Mouse (Mus musculus): Measurements from ENCODE around the gene Fgd2. TPM values are rescaled to one million over a fixed set of nuclear protein-coding genes. Genes with fewer than 3 reads are reported as not detected.
"Not testable (repeated sequence)": the region's sequence is repeated elsewhere in the genome, so short reads cannot be mapped to it uniquely, and the experiment has no call there.

Fgd2 gene
- polyA plus RNA-seq, 1 experiment from 2014 or later: 4.9 TPM

DNA sequence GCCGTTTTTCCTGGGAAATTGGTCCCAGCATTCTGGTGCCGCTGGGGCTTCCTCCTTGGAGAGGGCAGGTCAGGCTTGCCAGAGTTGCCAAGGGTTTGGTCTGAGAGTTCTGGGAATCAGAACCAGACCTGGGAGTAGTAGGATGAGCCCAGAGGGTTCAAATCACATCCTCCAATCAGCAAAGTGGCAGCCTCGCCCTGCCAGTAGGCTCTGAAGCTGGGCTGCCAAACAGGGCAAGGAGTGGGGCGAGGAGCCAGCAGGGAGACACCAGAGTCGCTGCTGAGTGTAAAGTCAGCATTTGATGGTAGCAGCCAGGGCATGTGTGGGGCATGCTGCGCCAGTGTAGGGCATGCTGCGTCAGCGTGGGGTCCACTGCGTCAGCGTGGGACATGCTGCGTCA lies 28.3 kb downstream of the Fgd2 start:
- Histone ChIP-seq H3K27ac (ENCODE audit: low read length) (no peak overlapping the region), H3K36me3 (ENCODE audit: control insufficient read depth, insufficient read depth) (no peaks in the 10 kb centered on the region), H3K4me2 (ENCODE audit: low read depth, low read length) (no peak overlapping the region), H3K4me1 (ENCODE audit: control insufficient read depth, insufficient read depth, low read length) (peaks cover 9% of the 10 kb centered on the region), H3K4me3 (ENCODE audit: low read length) (no peak overlapping the region), H3K9ac (ENCODE audit: low read length) (no peak overlapping the region), H3K27me3 (ENCODE audit: control insufficient read depth, insufficient read depth, low read length) (no peaks in the 10 kb centered on the region), H3K9me3 (replicated peaks; ENCODE audit: control insufficient read depth, low read length) (no peaks in the 10 kb centered on the region)
- WGBS: 79% methylated on average over 11 of the region's 11 CpGs
- ATAC-seq (replicated peaks; ENCODE audit: extremely low read depth, insufficient read depth, low FRiP score): no peak

GRCm38 (mm10) chr17:29391280-29391679 lies 30.6 kb downstream of the Fgd2 start:
- no peak for ATAC-seq (replicated peaks; ENCODE audit: extremely low read depth, insufficient read depth, low FRiP score)
- Histone ChIP-seq H3K27me3 (ENCODE audit: control insufficient read depth, insufficient read depth, low read length) (no peaks in the 10 kb centered on the region), H3K4me1 (ENCODE audit: control insufficient read depth, insufficient read depth, low read length) (peaks cover 14% of the 10 kb centered on the region; the same call in 1 of the 2 replicates), H3K27ac (ENCODE audit: low read length) (no peak overlapping the region), H3K36me3 (ENCODE audit: control insufficient read depth, insufficient read depth) (no peaks in the 10 kb centered on the region), H3K4me3 (ENCODE audit: low read length) (no peak overlapping the region), H3K9ac (ENCODE audit: low read length) (no peak overlapping the region), H3K9me3 (replicated peaks; ENCODE audit: control insufficient read depth, low read length) (no peaks in the 10 kb centered on the region), H3K4me2 (ENCODE audit: low read depth, low read length) (no peak overlapping the region)
- 35% methylated on average over 8 of the region's 8 CpGs for WGBS

DNA sequence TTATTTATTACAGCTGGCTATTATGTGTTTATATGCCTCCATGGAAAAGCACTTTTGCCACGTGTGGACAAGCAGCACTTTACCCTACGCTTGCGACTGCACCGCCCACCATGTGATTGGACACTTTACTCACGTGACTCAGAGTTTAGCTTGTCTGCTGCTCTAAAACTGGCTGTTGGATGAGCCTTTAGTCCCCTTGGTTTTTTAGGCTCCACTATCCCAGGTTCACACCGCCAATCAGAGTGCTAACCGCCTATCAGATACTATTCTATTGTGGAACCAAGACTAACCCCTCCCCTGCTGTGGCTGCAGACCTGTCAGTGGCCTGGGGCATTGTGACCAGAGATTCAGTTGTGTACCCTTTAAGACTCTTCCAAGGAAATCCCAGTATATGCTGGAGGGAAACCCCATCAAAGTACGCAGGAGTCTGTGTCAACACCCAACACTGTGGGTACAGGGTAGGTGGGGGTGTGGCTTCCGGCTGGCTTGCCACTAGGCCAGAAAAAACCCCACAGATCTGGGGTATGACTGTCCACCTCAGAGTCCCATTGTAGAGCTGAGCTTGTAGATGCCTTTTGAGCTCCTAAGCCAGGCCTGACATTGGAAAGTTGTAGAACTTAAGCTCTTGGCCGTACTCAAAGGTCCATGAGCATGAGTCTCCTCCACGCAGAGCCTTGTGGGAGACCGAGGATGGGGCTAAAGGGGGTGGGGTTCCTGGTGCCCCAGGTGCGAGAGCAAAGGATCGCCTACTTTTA lies 32.8 kb downstream of the Fgd2 start:
- H3K27me3 ChIP-seq (ENCODE audit: control insufficient read depth, insufficient read depth, low read length): no peaks in the 10 kb centered on the region
- H3K4me2 ChIP-seq (ENCODE audit: low read depth, low read length): no peak overlapping the region
- no peaks in the 10 kb centered on the region for H3K9me3 ChIP-seq (replicated peaks; ENCODE audit: control insufficient read depth, low read length)
- 59% methylated on average over 14 of the region's 14 CpGs for WGBS
- ATAC-seq (replicated peaks; ENCODE audit: extremely low read depth, insufficient read depth, low FRiP score): no peak
- no peak overlapping the region for H3K27ac ChIP-seq (ENCODE audit: low read length)
- H3K9ac ChIP-seq (ENCODE audit: low read length): no peak overlapping the region
- H3K36me3 ChIP-seq (ENCODE audit: control insufficient read depth, insufficient read depth): no peaks in the 10 kb centered on the region
- H3K4me1 ChIP-seq (ENCODE audit: control insufficient read depth, insufficient read depth, low read length): peaks cover 31% of the 10 kb centered on the region
- H3K4me3 ChIP-seq (ENCODE audit: low read length): no peak overlapping the region

DNA sequence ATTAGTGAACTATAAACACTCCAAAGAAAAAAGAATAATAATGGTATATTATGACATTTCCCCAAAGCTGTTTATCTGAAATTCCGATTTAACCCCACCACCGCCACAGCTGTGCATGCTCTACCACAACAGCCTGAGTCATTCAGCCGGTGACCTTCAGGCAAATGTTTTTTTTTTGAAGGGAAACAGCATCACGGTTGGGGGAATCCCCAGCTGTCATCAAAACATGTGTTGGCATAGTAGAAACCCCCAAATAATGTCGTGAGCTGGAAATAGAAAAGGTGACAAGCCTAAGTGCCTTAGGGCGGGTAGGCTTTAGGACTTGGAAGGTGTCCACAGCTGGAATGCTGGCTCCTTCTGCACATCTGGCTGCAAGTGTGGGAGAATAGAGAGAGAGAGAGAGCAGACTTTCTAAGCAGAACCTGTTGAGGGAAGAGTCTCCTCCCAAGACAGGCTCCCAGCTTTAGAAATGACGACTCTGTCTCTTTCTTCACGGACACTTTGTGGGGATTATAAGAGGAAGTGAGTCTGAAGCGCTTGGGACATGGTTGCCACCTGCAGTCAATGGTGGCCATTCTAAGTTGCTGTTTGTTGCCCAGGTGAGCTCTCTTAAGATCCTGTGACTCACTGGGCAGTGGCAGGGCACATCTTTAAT lies 33.5 kb downstream of the Fgd2 start:
- Histone ChIP-seq H3K4me2 (ENCODE audit: low read depth, low read length) (no peak overlapping the region), H3K27me3 (ENCODE audit: control insufficient read depth, insufficient read depth, low read length) (no peaks in the 10 kb centered on the region), H3K4me3 (ENCODE audit: low read length) (no peak overlapping the region), H3K4me1 (ENCODE audit: control insufficient read depth, insufficient read depth, low read length) (peaks cover 33% of the 10 kb centered on the region), H3K27ac (ENCODE audit: low read length) (no peak overlapping the region), H3K9ac (ENCODE audit: low read length) (peak overlapping the region; percentile 10; the same call in 1 of the 2 replicates), H3K9me3 (replicated peaks; ENCODE audit: control insufficient read depth, low read length) (no peaks in the 10 kb centered on the region), H3K36me3 (ENCODE audit: control insufficient read depth, insufficient read depth) (no peaks in the 10 kb centered on the region)
- 33% methylated on average over 9 of the region's 9 CpGs for WGBS
- ATAC-seq (replicated peaks; ENCODE audit: extremely low read depth, insufficient read depth, low FRiP score): no peak

GRCm38 (mm10) chr17:29394761-29395160 lies 34.0 kb downstream of the Fgd2 start:
- H3K4me2 ChIP-seq (ENCODE audit: low read depth, low read length); H3K4me3 ChIP-seq (ENCODE audit: low read length); H3K9me3 ChIP-seq (replicated peaks; ENCODE audit: control insufficient read depth, low read length); ATAC-seq (replicated peaks; ENCODE audit: extremely low read depth, insufficient read depth, low FRiP score); H3K27me3 ChIP-seq (ENCODE audit: control insufficient read depth, insufficient read depth, low read length); H3K36me3 ChIP-seq (ENCODE audit: control insufficient read depth, insufficient read depth); H3K9ac ChIP-seq (ENCODE audit: low read length): not testable (repeated sequence)
- Histone ChIP-seq H3K27ac (ENCODE audit: low read length) (peak overlapping the region; percentile 17; the same call in 1 of the 2 replicates), H3K4me1 (ENCODE audit: control insufficient read depth, insufficient read depth, low read length) (peaks cover 35% of the 10 kb centered on the region)
- WGBS: 82% methylated on average over 2 of the region's 2 CpGs

DNA sequence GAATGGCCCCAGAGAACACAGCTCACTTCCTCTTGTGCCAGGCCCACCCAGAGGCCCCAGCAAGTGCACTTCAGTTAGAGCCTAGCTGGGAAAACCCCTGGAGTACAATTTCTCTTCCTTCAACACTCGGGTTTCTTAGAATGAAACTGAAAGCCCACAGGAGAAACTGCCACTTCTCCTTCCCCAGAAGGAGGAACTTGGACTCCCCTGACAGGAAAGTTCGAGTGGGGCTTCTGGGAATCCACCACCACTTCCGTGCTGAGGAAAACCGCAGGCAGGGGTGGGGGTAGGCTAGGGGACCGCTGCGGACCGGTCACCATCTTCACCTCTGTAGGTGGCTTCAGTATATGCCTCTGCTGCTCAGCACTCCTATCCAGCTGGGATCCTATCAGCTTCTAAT lies 34.7 kb downstream of the Fgd2 start:
- Histone ChIP-seq H3K4me1 (ENCODE audit: control insufficient read depth, insufficient read depth, low read length) (peaks cover 36% of the 10 kb centered on the region), H3K27me3 (ENCODE audit: control insufficient read depth, insufficient read depth, low read length) (no peaks in the 10 kb centered on the region), H3K9me3 (replicated peaks; ENCODE audit: control insufficient read depth, low read length) (no peaks in the 10 kb centered on the region), H3K36me3 (ENCODE audit: control insufficient read depth, insufficient read depth) (no peaks in the 10 kb centered on the region), H3K4me2 (ENCODE audit: low read depth, low read length) (peak overlapping the region; percentile 26; the same call in 1 of the 2 replicates), H3K9ac (ENCODE audit: low read length) (peak overlapping the region; percentile 18), H3K27ac (ENCODE audit: low read length) (peak overlapping the region; percentile 17; the same call in 1 of the 2 replicates), H3K4me3 (ENCODE audit: low read length) (no peak overlapping the region)
- whole genome bisulfite sequencing: 54% methylated on average over 7 of the region's 7 CpGs
- no peak for ATAC-seq (replicated peaks; ENCODE audit: extremely low read depth, insufficient read depth, low FRiP score)

GRCm38 (mm10) chr17:29396056-29396799 lies 35.5 kb downstream of the Fgd2 start:
- Histone ChIP-seq H3K4me3 (ENCODE audit: low read length) (no peak overlapping the region), H3K9ac (ENCODE audit: low read length) (0 out of 2 replicates have a peak overlapping the region, but pooled peaks have one; percentile 28), H3K27ac (ENCODE audit: low read length) (no peak overlapping the region), H3K9me3 (replicated peaks; ENCODE audit: control insufficient read depth, low read length) (no peaks in the 10 kb centered on the region), H3K36me3 (ENCODE audit: control insufficient read depth, insufficient read depth) (no peaks in the 10 kb centered on the region), H3K27me3 (ENCODE audit: control insufficient read depth, insufficient read depth, low read length) (no peaks in the 10 kb centered on the region), H3K4me2 (ENCODE audit: low read depth, low read length) (no peak overlapping the region), H3K4me1 (ENCODE audit: control insufficient read depth, insufficient read depth, low read length) (peaks cover 36% of the 10 kb centered on the region)
- no peak for ATAC-seq (replicated peaks; ENCODE audit: extremely low read depth, insufficient read depth, low FRiP score)
- WGBS: 53% methylated on average over 6 of the region's 6 CpGs

GRCm38 (mm10) chr17:29396821-29397242 lies 36.1 kb downstream of the Fgd2 start:
- Histone ChIP-seq H3K27ac (ENCODE audit: low read length) (peak overlapping the region; percentile 57; the same call in 1 of the 2 replicates), H3K4me2 (ENCODE audit: low read depth, low read length) (peak overlapping the region; percentile 4; the same call in 1 of the 2 replicates), H3K9me3 (replicated peaks; ENCODE audit: control insufficient read depth, low read length) (no peaks in the 10 kb centered on the region), H3K9ac (ENCODE audit: low read length) (0 out of 2 replicates have a peak overlapping the region, but pooled peaks have one; percentile 28), H3K4me1 (ENCODE audit: control insufficient read depth, insufficient read depth, low read length) (peaks cover 36% of the 10 kb centered on the region), H3K27me3 (ENCODE audit: control insufficient read depth, insufficient read depth, low read length) (no peaks in the 10 kb centered on the region), H3K4me3 (ENCODE audit: low read length) (no peak overlapping the region), H3K36me3 (ENCODE audit: control insufficient read depth, insufficient read depth) (no peaks in the 10 kb centered on the region)
- WGBS: 16% methylated on average over 6 of the region's 6 CpGs
- peak; percentile 64 for ATAC-seq (replicated peaks; ENCODE audit: extremely low read depth, insufficient read depth, low FRiP score)
